Mouse (Mus musculus): ENCODE data around the gene Rplp2. TPM values are rescaled to one million over a fixed set of nuclear protein-coding genes. Genes with fewer than 3 reads are reported as not detected.
"Not testable (repeated sequence)": the region's sequence is repeated elsewhere in the genome, so short reads cannot be mapped to it uniquely, and the experiment has no call there.

Rplp2 gene
- total RNA-seq, 2 experiments from 2014 or later: 1,459 to 1,825 TPM

- ATAC-seq (ENCODE audit: poor library complexity, severe bottlenecking): no peak
These were observed 3.9 kb upstream of the Rplp2 start for GRCm38 (mm10) chr7:141443081-141443821.

DNA sequence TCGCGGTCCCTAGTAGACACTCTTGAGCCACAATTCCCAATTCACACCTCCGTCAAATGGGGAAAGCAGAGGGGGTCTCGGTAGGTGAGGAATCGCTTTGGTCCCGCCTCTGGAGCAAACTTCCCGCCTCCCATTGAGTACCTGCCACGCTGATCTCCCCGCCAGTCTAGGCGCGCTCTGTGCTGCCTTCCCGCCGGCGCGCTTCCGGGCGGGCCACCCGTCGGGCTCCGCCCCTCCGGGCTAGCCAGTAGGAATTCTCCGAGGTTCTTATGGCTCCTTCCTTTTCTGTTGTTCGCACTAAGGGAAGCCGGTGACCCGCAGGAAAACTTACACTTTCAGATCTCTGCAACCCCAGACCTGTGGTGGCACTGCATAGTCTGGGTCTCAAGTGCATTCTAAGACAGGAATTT is 3.3 kb upstream of the Rplp2 start, which contains the start of gene Pidd1:
Gene Pidd1 (minus strand): TSS at position 198 of the 410 bp plus-strand sequence.
- ATAC-seq (ENCODE audit: poor library complexity, severe bottlenecking): peak; percentile 53

- ATAC-seq (ENCODE audit: poor library complexity, severe bottlenecking): not testable (repeated sequence)
These were observed 796 bp upstream of the Rplp2 start for GRCm38 (mm10) chr7:141446374-141446773.

DNA sequence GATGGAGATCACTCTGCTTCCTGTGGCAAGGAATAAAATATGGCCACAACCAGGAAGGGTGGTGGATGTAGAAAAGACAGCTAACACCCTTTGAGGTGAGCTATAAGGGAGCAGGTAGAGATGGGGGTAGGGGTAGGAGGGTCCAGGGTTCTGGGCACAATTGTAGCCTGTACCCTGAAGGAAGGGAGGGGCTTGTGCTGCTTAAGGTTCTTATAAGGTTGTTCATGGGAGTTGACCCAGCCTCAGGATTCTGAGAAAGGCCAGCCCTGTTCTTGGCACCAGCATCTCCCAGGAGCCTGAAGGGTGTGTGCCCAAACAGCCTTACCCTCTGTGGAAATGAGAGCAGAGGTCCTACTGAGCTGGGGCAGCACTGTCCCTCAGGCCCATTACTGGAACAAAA is 4.8 kb downstream of the Rplp2 start:
- no peak for ATAC-seq (ENCODE audit: poor library complexity, severe bottlenecking)

DNA sequence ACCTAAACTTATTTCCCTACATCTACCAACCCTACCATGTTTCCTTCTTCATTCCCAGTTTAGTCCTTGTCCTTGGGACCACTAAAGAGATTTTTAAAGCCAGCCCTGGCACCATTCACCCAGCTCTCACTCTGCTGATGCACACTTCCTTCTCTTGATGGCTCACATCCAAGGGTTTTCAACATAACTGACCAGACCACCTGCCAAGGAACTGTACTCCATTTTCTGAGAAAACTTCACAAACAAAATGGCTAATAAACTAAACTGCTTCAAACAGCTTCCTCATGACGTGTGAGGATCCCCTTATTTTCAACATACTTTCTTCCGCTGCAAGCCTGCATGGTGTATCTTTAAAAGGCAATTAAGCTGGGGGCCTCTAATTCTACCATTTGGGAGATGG is 6.5 kb downstream of the Rplp2 start:
- ATAC-seq (ENCODE audit: poor library complexity, severe bottlenecking): no peak

GRCm38 (mm10) chr7:141454967-141455551 is 7.9 kb downstream of the Rplp2 start, which contains the start of gene Pnpla2:
Gene Pnpla2 (plus strand): TSS chr7:141455198.
- ATAC-seq (ENCODE audit: poor library complexity, severe bottlenecking): peak; percentile 82

GRCm38 (mm10) chr7:141455610-141456314 is 8.6 kb downstream of the Rplp2 start:
- peak; percentile 65 for ATAC-seq (ENCODE audit: poor library complexity, severe bottlenecking)

- no peak for ATAC-seq (ENCODE audit: poor library complexity, severe bottlenecking)
These were observed 9.6 kb downstream of the Rplp2 start for GRCm38 (mm10) chr7:141456739-141457138.

DNA sequence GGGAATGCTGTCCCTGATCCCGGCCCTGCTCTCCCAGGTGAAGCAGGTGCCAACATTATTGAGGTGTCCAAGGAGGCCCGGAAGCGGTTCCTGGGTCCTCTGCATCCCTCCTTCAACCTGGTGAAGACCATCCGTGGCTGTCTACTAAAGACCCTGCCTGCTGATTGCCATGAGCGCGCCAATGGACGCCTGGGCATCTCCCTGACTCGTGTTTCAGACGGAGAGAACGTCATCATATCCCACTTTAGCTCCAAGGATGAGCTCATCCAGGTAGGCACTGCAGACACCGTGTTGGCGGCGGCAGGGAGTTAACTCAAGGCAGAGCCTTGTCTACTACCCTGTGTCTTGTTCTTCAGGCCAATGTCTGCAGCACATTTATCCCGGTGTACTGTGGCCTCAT is 10.1 kb downstream of the Rplp2 start:
- no peak for ATAC-seq (ENCODE audit: poor library complexity, severe bottlenecking)

DNA sequence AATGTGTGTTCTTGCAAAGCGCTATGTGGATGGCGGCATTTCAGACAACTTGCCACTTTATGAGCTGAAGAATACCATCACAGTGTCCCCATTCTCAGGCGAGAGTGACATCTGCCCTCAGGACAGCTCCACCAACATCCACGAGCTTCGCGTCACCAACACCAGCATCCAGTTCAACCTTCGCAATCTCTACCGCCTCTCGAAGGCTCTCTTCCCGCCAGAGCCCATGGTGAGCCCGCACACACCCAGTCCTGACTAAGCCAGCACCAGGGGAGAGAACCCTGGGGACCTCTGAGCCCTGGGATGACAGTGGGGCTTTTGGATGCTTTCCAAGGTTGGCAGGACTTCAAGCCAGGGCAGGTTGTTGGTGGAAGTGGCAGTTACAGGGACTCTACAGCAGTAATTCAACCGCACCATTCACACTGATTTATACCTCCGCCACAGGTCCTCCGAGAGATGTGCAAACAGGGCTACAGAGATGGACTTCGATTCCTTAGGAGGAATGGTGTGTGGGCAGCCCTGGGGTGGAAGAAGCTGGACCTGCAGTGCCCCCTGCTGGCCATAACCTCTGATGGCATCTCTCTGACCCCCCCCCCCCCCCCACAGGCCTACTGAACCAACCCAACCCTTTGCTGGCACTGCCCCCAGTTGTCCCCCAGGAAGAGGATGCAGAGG is 11.0 kb downstream of the Rplp2 start:
- ATAC-seq (ENCODE audit: poor library complexity, severe bottlenecking): peak; percentile 20

GRCm38 (mm10) chr7:141458661-141459060 is 11.5 kb downstream of the Rplp2 start:
- no peak for ATAC-seq (ENCODE audit: poor library complexity, severe bottlenecking)

GRCm38 (mm10) chr7:141459301-141459711 is 12.1 kb downstream of the Rplp2 start:
- no peak for ATAC-seq (ENCODE audit: poor library complexity, severe bottlenecking)

- no peak for ATAC-seq (ENCODE audit: poor library complexity, severe bottlenecking)
These were observed 12.8 kb downstream of the Rplp2 start for GRCm38 (mm10) chr7:141460001-141460390.

DNA sequence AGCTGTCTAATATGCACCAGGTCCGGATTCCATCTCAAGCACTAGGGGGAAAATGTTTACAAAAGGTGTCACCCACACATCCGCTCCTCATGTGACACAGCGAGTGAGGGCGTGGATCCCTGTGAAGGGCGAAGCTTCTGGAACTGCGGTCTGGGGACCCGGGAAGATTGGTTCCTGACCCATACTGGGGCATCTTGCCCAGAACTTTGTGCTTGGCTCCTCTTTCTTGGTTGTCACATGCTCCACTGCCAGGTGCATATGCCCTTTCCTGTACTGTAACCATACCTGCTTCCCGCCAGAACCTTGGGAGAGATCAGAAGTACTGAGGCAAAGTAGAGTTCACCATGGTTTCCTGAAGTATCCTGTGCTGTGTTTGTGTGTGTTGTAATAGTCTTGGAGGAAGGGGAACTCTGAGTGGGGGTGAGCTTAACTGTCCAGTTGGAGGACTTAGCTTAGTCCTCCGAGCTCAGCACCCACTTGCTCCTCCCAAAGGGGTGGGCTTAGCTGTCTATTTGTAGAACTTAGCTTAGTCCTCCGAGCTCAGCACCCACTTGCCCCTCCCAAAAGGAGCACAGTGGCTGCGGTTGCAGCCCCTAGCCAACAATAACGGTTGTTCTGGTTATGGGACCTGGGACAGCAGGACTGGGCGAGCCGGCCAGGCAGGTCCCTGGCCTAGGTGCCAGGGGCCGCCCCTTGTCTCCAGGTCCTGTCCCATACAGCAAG is 13.4 kb downstream of the Rplp2 start, which contains the start of gene Cracr2b:
Gene Cracr2b (plus strand): TSS at position 704 of the 723 bp plus-strand sequence.
- peak; percentile 23 for ATAC-seq (ENCODE audit: poor library complexity, severe bottlenecking)

- no peak for ATAC-seq (ENCODE audit: poor library complexity, severe bottlenecking)
These were observed 14.6 kb downstream of the Rplp2 start for GRCm38 (mm10) chr7:141461521-141462332.

GRCm38 (mm10) chr7:141462333-141462821 is 15.2 kb downstream of the Rplp2 start:
- ATAC-seq (ENCODE audit: poor library complexity, severe bottlenecking): no peak

DNA sequence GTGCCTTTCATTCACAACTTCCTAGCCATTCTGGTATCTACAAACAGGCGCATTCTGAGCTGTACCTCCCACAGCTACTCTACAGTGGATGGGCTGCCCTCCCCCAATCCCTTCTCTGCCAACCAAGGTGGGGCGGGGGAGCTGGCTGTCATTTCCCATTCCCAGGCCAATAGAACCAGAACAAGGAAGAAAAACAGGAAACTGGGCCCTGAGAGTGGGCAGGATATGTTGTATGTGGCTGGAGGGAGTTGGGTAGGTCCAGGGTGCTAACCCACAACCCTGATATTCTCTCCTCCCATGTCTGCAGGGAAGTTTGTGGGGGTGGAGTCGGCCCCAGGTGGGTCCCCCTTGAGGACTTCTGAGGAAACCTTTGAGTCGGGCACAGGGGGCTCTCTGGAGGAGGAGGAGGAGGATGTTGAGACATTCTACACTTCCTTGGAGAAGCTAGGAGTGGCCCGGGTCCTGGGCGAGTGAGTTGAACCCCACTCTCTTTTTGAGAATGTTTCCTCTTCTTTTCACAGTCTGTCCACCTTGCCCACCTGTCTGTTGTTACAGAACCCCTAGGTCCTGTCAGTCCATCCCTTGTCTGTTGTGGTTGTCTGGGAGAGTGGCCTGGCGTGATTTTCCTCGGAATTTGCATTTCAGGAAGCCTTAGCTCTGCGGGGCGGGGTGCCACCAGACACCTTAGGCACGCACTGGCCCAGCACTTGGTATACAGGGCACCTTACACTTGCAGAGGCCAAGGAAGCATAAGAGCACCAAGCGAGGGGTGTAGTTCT is 16.8 kb downstream of the Rplp2 start:
- ATAC-seq (ENCODE audit: poor library complexity, severe bottlenecking): no peak

DNA sequence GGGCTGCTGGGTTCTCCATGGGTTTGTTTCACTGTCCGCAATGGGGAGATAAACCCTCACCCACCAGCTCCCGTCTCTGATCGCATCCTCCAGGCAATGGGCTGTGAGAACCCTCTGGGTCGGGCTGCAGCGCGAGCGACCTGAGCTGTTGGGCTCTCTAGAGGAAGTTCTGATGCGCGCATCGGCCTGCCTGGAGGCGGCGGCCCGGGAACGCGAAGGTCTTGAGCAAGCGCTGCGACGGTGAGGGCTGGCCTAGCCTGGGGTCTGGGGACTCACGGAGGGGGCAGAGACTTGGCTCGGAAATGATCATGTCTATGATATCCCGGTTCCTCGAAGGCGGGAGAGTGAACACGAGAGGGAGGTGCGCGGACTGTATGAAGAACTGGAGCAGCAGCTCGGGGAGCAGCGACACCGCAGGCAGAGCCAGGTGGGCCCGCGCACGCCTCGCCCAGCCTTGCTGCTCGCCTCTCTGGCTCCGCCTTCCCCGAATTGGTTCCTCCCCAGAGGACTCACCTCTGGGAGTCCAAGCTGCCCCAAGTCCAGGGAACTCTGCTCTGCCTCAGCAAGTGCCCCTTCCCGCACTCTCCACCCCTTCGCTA is 17.5 kb downstream of the Rplp2 start:
- ATAC-seq (ENCODE audit: poor library complexity, severe bottlenecking): peak; percentile 22; the same call in 1 of the 2 replicates
